In genomic region chr16:29815632-29816337, GRCm38 (mm10) we compare ENCODE assay signal across 15 mouse cellular contexts.
DNase-seq lines count a peak whose midpoint lies in the region; ATAC-seq and TF ChIP-seq lines count a peak whose summit lies in the region.
"Had no signal": no experiment of that assay in that cellular context is flagged by ENCODE, and none has a peak within 500 bp of the region (broad histone marks: within the 10 kb centered on the region; RNA-seq: fewer than 3 reads in every experiment).

No protein-coding gene starts in this region.

- no peaks in the 10 kb centered on the region for H3K36me3 ChIP-seq in kidney, adult 2 months (ENCODE audit: control insufficient read depth, insufficient read depth, low read length)
- no peaks in the 10 kb centered on the region for H3K36me3 ChIP-seq in lung, embryonic 15.5 days
- H3K36me3 ChIP-seq in embryonic facial prominence, embryonic 14.5 days (ENCODE audit: control insufficient read depth, insufficient read depth, low read length): no peaks in the 10 kb centered on the region
- no peaks in the 10 kb centered on the region for H3K36me3 ChIP-seq in hindbrain, embryonic 13.5 days
- H3K36me3 ChIP-seq: heart, embryonic 13.5 days; limb, embryonic 13.5 days; midbrain, embryonic 13.5 days had no signal

- H3K27me3 ChIP-seq in kidney, adult 2 months (replicated peaks; ENCODE audit: control insufficient read depth, insufficient read depth, low read length): no peaks in the 10 kb centered on the region
- H3K27me3 ChIP-seq in lung, embryonic 15.5 days: no peaks in the 10 kb centered on the region
- H3K27me3 ChIP-seq in embryonic facial prominence, embryonic 14.5 days (replicated peaks; ENCODE audit: control insufficient read depth, insufficient read depth, low read length): no peaks in the 10 kb centered on the region
- peaks cover 67% of the 10 kb centered on the region for H3K27me3 ChIP-seq in hindbrain, embryonic 13.5 days
- H3K27me3 ChIP-seq: limb, embryonic 13.5 days had no signal

- no peak overlapping the region for H3K9ac ChIP-seq in lung, embryonic 15.5 days
- H3K9ac ChIP-seq in embryonic facial prominence, embryonic 14.5 days (ENCODE audit: low read depth, low read length): no peak overlapping the region
- H3K9ac ChIP-seq in hindbrain, embryonic 13.5 days: no peak overlapping the region
- H3K9ac ChIP-seq: heart, embryonic 13.5 days; limb, embryonic 13.5 days; midbrain, embryonic 13.5 days had no signal

- peaks cover 11% of the 10 kb centered on the region; the same call in 1 of the 2 replicates for H3K4me1 ChIP-seq in kidney, adult 2 months (ENCODE audit: control insufficient read depth, insufficient read depth, low read length)
- H3K4me1 ChIP-seq in lung, embryonic 15.5 days: peaks cover 46% of the 10 kb centered on the region
- peaks cover 23% of the 10 kb centered on the region for H3K4me1 ChIP-seq in embryonic facial prominence, embryonic 14.5 days (ENCODE audit: control insufficient read depth, insufficient read depth, low read length)
- peaks cover 31% of the 10 kb centered on the region for H3K4me1 ChIP-seq in hindbrain, embryonic 13.5 days (replicated peaks)

- TF ChIP-seq POLR2A in kidney, adult 2 months (IDR thresholded peaks at IDR 0.05; ENCODE audit: low read depth, low read length): no peak

- no peak for ATAC-seq in lung, embryonic 15.5 days (ENCODE audit: borderline replicate concordance, extremely low read depth, low FRiP score, low TSS enrichment)
- no peak for ATAC-seq in embryonic facial prominence, embryonic 14.5 days (ENCODE audit: low read depth)
- ATAC-seq in hindbrain, embryonic 13.5 days (ENCODE audit: low FRiP score): no peak
- ATAC-seq: forebrain, embryonic 16.5 days; midbrain, embryonic 13.5 days had no signal

- H3K9me3 ChIP-seq in lung, embryonic 15.5 days: no peaks in the 10 kb centered on the region
- no peaks in the 10 kb centered on the region for H3K9me3 ChIP-seq in embryonic facial prominence, embryonic 14.5 days (ENCODE audit: control insufficient read depth, low read length)
- H3K9me3 ChIP-seq in hindbrain, embryonic 13.5 days: no peaks in the 10 kb centered on the region
- H3K9me3 ChIP-seq: heart, embryonic 13.5 days; limb, embryonic 13.5 days; midbrain, embryonic 13.5 days had no signal

- no peak overlapping the region for H3K4me2 ChIP-seq in lung, embryonic 15.5 days
- H3K4me2 ChIP-seq in embryonic facial prominence, embryonic 14.5 days (ENCODE audit: low read depth, low read length): no peak overlapping the region
- no peak overlapping the region for H3K4me2 ChIP-seq in hindbrain, embryonic 13.5 days
- H3K4me2 ChIP-seq: heart, embryonic 13.5 days; limb, embryonic 13.5 days; midbrain, embryonic 13.5 days had no signal

- DNase-seq in kidney, adult 2 months: peak; percentile 25
- no peak for DNase-seq in kidney, adult 8-10 months
- no peak for DNase-seq in lung, postnatal 4 days
- DNase-seq in embryonic facial prominence, embryonic 14.5 days (ENCODE audit: low spot score): peak; percentile 51
- peak; percentile 43 for DNase-seq in lung, postnatal 36 days
- no peak for DNase-seq in right cerebral cortex, postnatal 25 days
- DNase-seq: adrenal gland, postnatal 25 days; cerebellum, postnatal 10 days; gastrocnemius, postnatal 14 days had no signal

- no peak overlapping the region for H3K4me3 ChIP-seq in kidney, adult 2 months (ENCODE audit: insufficient read depth, low read depth, low read length)
- no peak overlapping the region for H3K4me3 ChIP-seq in lung, embryonic 15.5 days
- H3K4me3 ChIP-seq in embryonic facial prominence, embryonic 14.5 days (ENCODE audit: low read depth, low read length): no peak overlapping the region
- H3K4me3 ChIP-seq in hindbrain, embryonic 13.5 days: no peak overlapping the region
- H3K4me3 ChIP-seq: heart, embryonic 13.5 days; limb, embryonic 13.5 days; midbrain, embryonic 13.5 days had no signal

- no peak overlapping the region for H3K27ac ChIP-seq in kidney, adult 2 months (ENCODE audit: insufficient read depth, low read depth, low read length)
- peak overlapping the region; percentile 50 for H3K27ac ChIP-seq in lung, embryonic 15.5 days
- no peak overlapping the region for H3K27ac ChIP-seq in embryonic facial prominence, embryonic 14.5 days (replicated peaks; ENCODE audit: low read depth, low read length)
- no peak overlapping the region for H3K27ac ChIP-seq in hindbrain, embryonic 13.5 days
- H3K27ac ChIP-seq: limb, embryonic 13.5 days; midbrain, embryonic 13.5 days had no signal

- TF ChIP-seq CTCF in kidney, adult 2 months (conservative IDR thresholded peaks at IDR 0.05; ENCODE audit: insufficient read depth, insufficient read length, low read depth, low read length): no peak

- 73% methylated on average over 10 of the region's 10 CpGs for WGBS in kidney, adult 2 months
- WGBS in lung, embryonic 15.5 days: 73% methylated on average over 10 of the region's 10 CpGs
- WGBS in embryonic facial prominence, embryonic 14.5 days: 71% methylated on average over 10 of the region's 10 CpGs
- WGBS in hindbrain, embryonic 13.5 days: 86% methylated on average over 10 of the region's 10 CpGs

Comparison
In these comparisons a context has a peak if more than half of its experiments do, and no peak if none do; other contexts are left out.
1. DNase-seq: peak in kidney, adult 2 months (single experiment), embryonic facial prominence, embryonic 14.5 days (single experiment) and lung, postnatal 36 days (single experiment); none in kidney, adult 8-10 months (0 of 2), lung, postnatal 4 days (0 of 2) and right cerebral cortex, postnatal 25 days (single experiment).